Mouse (Mus musculus): ENCODE measurements around the gene Arcn1.

The Arcn1 gene

GRCm38 (mm10) chr9:44719632-44720357 is 47.9 kb downstream of the Arcn1 start:
- DNase-seq (ENCODE audit: low read depth, low spot score) = no peak

- DNase-seq (ENCODE audit: low read depth, low spot score) = no peak
These were observed 48.6 kb downstream of the Arcn1 start for GRCm38 (mm10) chr9:44718937-44719631.

GRCm38 (mm10) chr9:44717822-44718242 is 49.8 kb downstream of the Arcn1 start:
- no peak for DNase-seq (ENCODE audit: low read depth, low spot score)

GRCm38 (mm10) chr9:44716997-44717821 is 50.4 kb downstream of the Arcn1 start:
- DNase-seq (ENCODE audit: low read depth, low spot score) = no peak

GRCm38 (mm10) chr9:44715705-44716362 is 51.8 kb downstream of the Arcn1 start:
- no peak for DNase-seq (ENCODE audit: low read depth, low spot score)

- no peak for DNase-seq (ENCODE audit: low read depth, low spot score)
These were observed 52.5 kb downstream of the Arcn1 start for GRCm38 (mm10) chr9:44715109-44715508.

GRCm38 (mm10) chr9:44713574-44713973 is 54.1 kb downstream of the Arcn1 start:
- no peak for DNase-seq (ENCODE audit: low read depth, low spot score)

GRCm38 (mm10) chr9:44713080-44713479 is 54.6 kb downstream of the Arcn1 start:
- DNase-seq (ENCODE audit: low read depth, low spot score) = no peak

- no peak for DNase-seq (ENCODE audit: low read depth, low spot score)
These were observed 56.0 kb downstream of the Arcn1 start for GRCm38 (mm10) chr9:44711602-44712001.

GRCm38 (mm10) chr9:44710213-44710612 is 57.4 kb downstream of the Arcn1 start:
- DNase-seq (ENCODE audit: low read depth, low spot score) = no peak

- DNase-seq (ENCODE audit: low read depth, low spot score) = no peak
These were observed 58.0 kb downstream of the Arcn1 start for GRCm38 (mm10) chr9:44709600-44709999.

GRCm38 (mm10) chr9:44708925-44709324 is 58.7 kb downstream of the Arcn1 start:
- no peak for DNase-seq (ENCODE audit: low read depth, low spot score)

GRCm38 (mm10) chr9:44708429-44708765 is 59.2 kb downstream of the Arcn1 start:
- no peak for DNase-seq (ENCODE audit: low read depth, low spot score)

- DNase-seq (ENCODE audit: low read depth, low spot score) = no peak
These were observed 59.8 kb downstream of the Arcn1 start for GRCm38 (mm10) chr9:44707749-44708428.

- DNase-seq (ENCODE audit: low read depth, low spot score) = no peak
These were observed 67.9 kb downstream of the Arcn1 start for GRCm38 (mm10) chr9:44699730-44700129.

GRCm38 (mm10) chr9:44699196-44699595 is 68.4 kb downstream of the Arcn1 start:
- no peak for DNase-seq (ENCODE audit: low read depth, low spot score)

GRCm38 (mm10) chr9:44697866-44698265 is 69.8 kb downstream of the Arcn1 start:
- no peak for DNase-seq (ENCODE audit: low read depth, low spot score)

- DNase-seq (ENCODE audit: low read depth, low spot score) = no peak
These were observed 74.6 kb downstream of the Arcn1 start for GRCm38 (mm10) chr9:44693071-44693470.

GRCm38 (mm10) chr9:44691671-44692520 is 75.7 kb downstream of the Arcn1 start:
- DNase-seq (ENCODE audit: low read depth, low spot score) = no peak
